Mouse (Mus musculus): ENCODE data around the gene Rnh1. TPM values are rescaled to one million over a fixed set of nuclear protein-coding genes. Genes with fewer than 3 reads are reported as not detected.

Rnh1 gene
- total and polyA plus RNA-seq, 3 experiments = 84.7 to 133 (median 95.5) TPM

- H3K27me3 ChIP-seq (replicated peaks) = no peaks in the 10 kb centered on the region
- H3K9ac ChIP-seq (ENCODE audit: insufficient read depth, low read depth) = no peak overlapping the region
- H3K27ac ChIP-seq (ENCODE audit: insufficient read depth, low read depth) = no peak overlapping the region
- in situ Hi-C loops (cut with MboI; ENCODE audit: low pct_ligation_motif_present, low pct_unique_long_range_greater_than_20kb, low sequenced_read_pairs) (no loop called here), dilution Hi-C loops (cut with MboI; ENCODE audit: extremely low pct_ligation_motif_present, extremely low pct_unique_long_range_greater_than_20kb, low sequenced_read_pairs) (no loop called here)
- no peaks in the 10 kb centered on the region for H3K9me3 ChIP-seq (replicated peaks; ENCODE audit: low read length)
- H3K79me2 ChIP-seq (replicated peaks; ENCODE audit: control insufficient read depth, extremely low read depth, insufficient read depth, poor library complexity, severe bottlenecking) = no peaks in the 10 kb centered on the region
- no peak for TF ChIP-seq MAFK (IDR thresholded peaks at IDR 0.05; ENCODE audit: insufficient replicate concordance, low read length)
- no peak for TF ChIP-seq IRF4 (IDR thresholded peaks at IDR 0.05; ENCODE audit: low read depth, low read length)
- TF ChIP-seq ELF1 (IDR thresholded peaks at IDR 0.05; ENCODE audit: low read depth, low read length) = no peak
- no peak for TF ChIP-seq MXI1 (IDR thresholded peaks at IDR 0.05; ENCODE audit: low read depth, low read length)
- TF ChIP-seq CHD1 (IDR thresholded peaks at IDR 0.05; ENCODE audit: low read depth, low read length) = no peak
- TF ChIP-seq BHLHE40 (IDR thresholded peaks at IDR 0.05; ENCODE audit: low read depth, low read length) = no peak
- no peak for TF ChIP-seq UBTF (IDR thresholded peaks at IDR 0.05; ENCODE audit: low read depth, low read length)
- no peak for TF ChIP-seq USF2 (conservative IDR thresholded peaks at IDR 0.05; ENCODE audit: low read depth, low read length)
- TF ChIP-seq ZC3H11A (IDR thresholded peaks at IDR 0.05; ENCODE audit: low read depth, low read length) = no peak
- TF ChIP-seq JUN (IDR thresholded peaks at IDR 0.05; ENCODE audit: insufficient read depth, low read depth, low read length) = no peak
- peak; percentile 32; the same call in 1 of the 2 replicates for TF ChIP-seq SMC3 (IDR thresholded peaks at IDR 0.05; ENCODE audit: low read depth, low read length)
- TF ChIP-seq SIN3A (IDR thresholded peaks at IDR 0.05; ENCODE audit: low read length) = no peak
- no peak for TF ChIP-seq CHD2 (IDR thresholded peaks at IDR 0.05; ENCODE audit: low read length)
- no peak for TF ChIP-seq POLR2A (IDR thresholded peaks at IDR 0.05; ENCODE audit: low read depth, low read length)
- peak; percentile 7; the same call in 1 of the 2 replicates for TF ChIP-seq RAD21 (IDR thresholded peaks at IDR 0.05; ENCODE audit: low read depth, low read length)
- TF ChIP-seq KAT2A (IDR thresholded peaks at IDR 0.05; ENCODE audit: insufficient replicate concordance, low read length) = no peak
- TF ChIP-seq ZNF384 (IDR thresholded peaks at IDR 0.05; ENCODE audit: low read depth, low read length) = no peak
- no peak for TF ChIP-seq JUND (conservative IDR thresholded peaks at IDR 0.05; ENCODE audit: low read depth, low read length)
- TF ChIP-seq USF1 (IDR thresholded peaks at IDR 0.05; ENCODE audit: low read depth, low read length) = no peak
- TF ChIP-seq CTCF (conservative IDR thresholded peaks at IDR 0.05 in 1 of 2, IDR thresholded peaks at IDR 0.05 in 1 of 2; ENCODE audit: low read depth in 2 of 2, low read length in 2 of 2) = peak; percentile 33 to 64
- DNase-seq (ENCODE audit: extremely low read depth) = peak; percentile 53
- H3K4me3 ChIP-seq (replicated peaks in 1 of 3; ENCODE audit: low read depth in 2 of 3, low read length in 2 of 3, poor library complexity in 1 of 3) = no peak overlapping the region
- H3K4me1 ChIP-seq (ENCODE audit: control insufficient read depth in 1 of 2, insufficient read depth in 2 of 2) = peaks cover 2 to 7% of the 10 kb centered on the region in 2 experiments; a peak in 1 of 4 replicates
- H3K36me3 ChIP-seq (replicated peaks in 1 of 2; ENCODE audit: control insufficient read depth in 1 of 2, insufficient read depth in 1 of 2, low read length in 1 of 2) = peaks cover 24 to 83% of the 10 kb centered on the region in 2 experiments
- no peak overlapping the region for H3K4me2 ChIP-seq (ENCODE audit: insufficient read depth, low read depth, poor library complexity, severe bottlenecking)
Observed at GRCm38 (mm10) chr7:141143112-141143511, 29.5 kb downstream of the Rnh1 start.

DNA sequence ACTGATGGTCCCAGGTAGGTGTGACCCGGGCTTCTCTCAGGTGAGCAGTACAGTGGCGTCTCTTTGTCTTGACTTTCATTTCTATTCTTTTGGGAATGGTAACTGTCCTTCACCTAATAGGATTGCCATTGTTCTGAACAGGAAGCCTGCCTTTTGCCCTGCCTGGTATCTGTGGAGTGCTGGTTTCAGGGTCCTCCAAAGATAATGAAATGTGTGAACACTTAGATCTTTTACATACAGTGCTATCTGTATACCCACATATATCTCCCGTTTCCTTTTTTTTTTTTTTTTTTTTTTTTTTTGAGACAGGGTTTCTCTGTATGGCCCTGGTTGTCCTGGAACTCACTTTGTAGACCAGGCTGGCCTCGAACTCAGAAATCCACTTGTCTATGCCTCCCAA, 31.3 kb downstream of the Rnh1 start:
- Histone ChIP-seq H3K9ac (ENCODE audit: insufficient read depth, low read depth) (no peak overlapping the region), H3K4me1 (ENCODE audit: control insufficient read depth in 1 of 2, insufficient read depth in 2 of 2) (peaks cover 2 to 7% of the 10 kb centered on the region in 2 experiments; a peak in 1 of 4 replicates), H3K36me3 (replicated peaks in 1 of 2; ENCODE audit: control insufficient read depth in 1 of 2, insufficient read depth in 1 of 2, low read length in 1 of 2) (peaks cover 32 to 81% of the 10 kb centered on the region in 2 experiments), H3K9me3 (replicated peaks; ENCODE audit: low read length) (no peaks in the 10 kb centered on the region), H3K4me3 (replicated peaks in 1 of 3; ENCODE audit: low read depth in 2 of 3, low read length in 2 of 3, poor library complexity in 1 of 3) (no peak overlapping the region), H3K27me3 (replicated peaks) (no peaks in the 10 kb centered on the region), H3K79me2 (replicated peaks; ENCODE audit: control insufficient read depth, extremely low read depth, insufficient read depth, poor library complexity, severe bottlenecking) (no peaks in the 10 kb centered on the region), H3K27ac (ENCODE audit: insufficient read depth, low read depth) (no peak overlapping the region), H3K4me2 (ENCODE audit: insufficient read depth, low read depth, poor library complexity, severe bottlenecking) (no peak overlapping the region)
- DNase-seq (ENCODE audit: extremely low read depth) = no peak
- TF ChIP-seq USF1 (IDR thresholded peaks at IDR 0.05; ENCODE audit: low read depth, low read length) (no peak), HCFC1 (IDR thresholded peaks at IDR 0.05; ENCODE audit: low read depth, low read length) (no peak), CHD1 (IDR thresholded peaks at IDR 0.05; ENCODE audit: low read depth, low read length) (no peak), BHLHE40 (IDR thresholded peaks at IDR 0.05; ENCODE audit: low read depth, low read length) (no peak), CHD2 (IDR thresholded peaks at IDR 0.05; ENCODE audit: low read length) (no peak), GABPA (IDR thresholded peaks at IDR 0.05; ENCODE audit: insufficient replicate concordance, low read depth, low read length) (no peak), ZMIZ1 (IDR thresholded peaks at IDR 0.05; ENCODE audit: low read depth, low read length) (no peak), KAT2A (IDR thresholded peaks at IDR 0.05; ENCODE audit: insufficient replicate concordance, low read length) (no peak), NELFE (IDR thresholded peaks at IDR 0.05; ENCODE audit: low read depth, low read length) (no peak), JUND (conservative IDR thresholded peaks at IDR 0.05; ENCODE audit: low read depth, low read length) (no peak), JUN (IDR thresholded peaks at IDR 0.05; ENCODE audit: insufficient read depth, low read depth, low read length) (no peak)
- dilution Hi-C loops (cut with MboI; ENCODE audit: extremely low pct_ligation_motif_present, extremely low pct_unique_long_range_greater_than_20kb, low sequenced_read_pairs) (no loop called here), in situ Hi-C loops (cut with MboI; ENCODE audit: low pct_ligation_motif_present, low pct_unique_long_range_greater_than_20kb, low sequenced_read_pairs) (no loop called here)

Measured in CH12.LX (cell line).